Mouse (Mus musculus): ENCODE measurements around the gene Gga3. TPM values are rescaled to one million over a fixed set of nuclear protein-coding genes. Genes with fewer than 3 reads are reported as not detected.
"Not testable (repeated sequence)": the region's sequence is repeated elsewhere in the genome, so short reads cannot be mapped to it uniquely, and the experiment has no call there.

Gga3 gene
- 10 to 100 TPM; 48.1 to 49.1 TPM for total RNA-seq (2021)
- long read RNA-seq, partial matches to known transcripts: 6 of 15 reads
- long read RNA-seq, other reads (novel, unspliced or antisense): 6 of 15 reads

DNA sequence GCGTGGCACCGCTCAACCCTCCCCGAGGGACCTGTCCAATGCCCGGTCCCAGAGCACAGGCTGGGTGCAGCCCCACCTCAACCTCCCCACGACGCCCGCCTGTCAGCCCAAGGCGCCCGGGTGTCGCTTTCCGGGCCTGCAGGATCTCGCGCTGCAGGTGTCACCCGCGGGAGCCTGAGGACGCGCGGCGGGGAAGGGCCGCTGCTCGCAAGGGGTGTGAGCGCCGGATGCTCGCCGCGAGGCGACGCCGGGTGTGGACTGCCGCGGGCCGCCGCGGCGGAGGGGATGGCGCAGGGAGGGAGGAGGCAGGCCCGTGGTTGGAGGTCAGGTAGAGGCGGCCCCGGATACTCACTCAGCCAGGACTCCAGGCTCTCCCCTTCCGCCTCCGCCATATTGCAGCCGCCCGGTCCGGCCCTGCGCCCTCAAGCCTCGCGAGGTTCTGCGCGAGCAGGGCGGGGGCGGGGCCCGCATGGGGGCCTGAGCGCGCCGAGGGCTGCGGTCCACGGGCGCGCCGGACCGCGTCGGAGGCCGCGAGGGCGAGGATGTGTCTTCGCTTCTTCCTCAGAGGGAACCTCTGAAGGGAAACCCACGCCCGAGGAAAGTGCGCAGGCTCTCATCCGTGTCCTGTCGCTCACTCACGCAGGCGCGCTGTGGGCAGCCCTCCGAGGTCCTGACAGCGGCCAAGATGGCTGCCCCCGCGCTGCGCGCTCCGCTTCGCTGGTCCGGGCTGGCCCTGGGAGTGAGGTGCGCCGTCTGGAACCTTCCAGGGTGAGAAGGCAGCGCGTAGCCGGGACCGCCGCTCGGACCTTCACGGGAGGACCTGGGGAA, at the start of gene Gga3, which contains the start of gene Mrps7:
Gene Gga3, minus strand, starts transcription at position 576 of the 828 bp plus-strand sequence.
Gene Mrps7, plus strand, starts transcription at position 450 of the 828 bp plus-strand sequence.
- peak; percentile 89 to 93 for DNase-seq (ENCODE audit: low spot score in 2 of 2)

DNA sequence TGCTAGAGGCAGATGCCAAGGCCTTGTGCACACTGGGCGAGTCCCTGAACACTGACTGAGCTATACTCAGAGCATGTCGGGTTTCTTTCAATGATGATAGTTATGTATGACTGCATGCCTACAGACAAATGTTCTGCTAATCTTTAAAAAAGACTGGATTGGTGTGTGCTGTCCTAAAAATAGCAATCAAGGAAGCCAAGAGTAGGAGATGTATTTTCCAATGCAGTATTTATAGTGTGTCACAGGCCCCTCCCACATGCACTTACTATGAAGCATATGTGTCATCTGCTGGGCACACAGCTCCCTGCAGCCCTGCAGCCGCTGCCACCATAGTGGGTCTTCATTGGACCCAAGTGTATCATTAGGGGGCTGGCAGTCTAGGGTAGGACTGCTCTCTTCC, 49.3 kb upstream of the Gga3 start:
- DNase-seq (ENCODE audit: low spot score in 2 of 2): no peak

DNA sequence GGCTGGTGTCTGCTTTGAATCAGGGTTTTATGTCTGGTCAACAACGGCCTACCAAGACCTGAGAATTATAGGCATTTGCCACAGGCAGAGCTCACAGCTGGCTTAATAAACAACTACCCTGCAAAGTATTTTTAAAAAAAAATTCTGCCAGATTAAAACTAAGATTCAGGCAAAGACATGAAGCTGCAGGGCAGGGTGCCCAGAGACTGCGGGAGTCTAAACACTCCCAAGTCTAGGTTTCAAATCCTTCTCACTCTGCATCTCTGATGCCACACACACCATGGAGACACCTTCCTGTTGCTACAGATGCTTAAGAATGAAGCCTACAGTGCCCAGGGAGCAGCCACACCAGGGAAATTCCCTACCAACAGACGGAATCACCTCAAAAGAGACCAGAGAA, 47.8 kb upstream of the Gga3 start:
- no peak for DNase-seq (ENCODE audit: low spot score in 2 of 2)

DNA sequence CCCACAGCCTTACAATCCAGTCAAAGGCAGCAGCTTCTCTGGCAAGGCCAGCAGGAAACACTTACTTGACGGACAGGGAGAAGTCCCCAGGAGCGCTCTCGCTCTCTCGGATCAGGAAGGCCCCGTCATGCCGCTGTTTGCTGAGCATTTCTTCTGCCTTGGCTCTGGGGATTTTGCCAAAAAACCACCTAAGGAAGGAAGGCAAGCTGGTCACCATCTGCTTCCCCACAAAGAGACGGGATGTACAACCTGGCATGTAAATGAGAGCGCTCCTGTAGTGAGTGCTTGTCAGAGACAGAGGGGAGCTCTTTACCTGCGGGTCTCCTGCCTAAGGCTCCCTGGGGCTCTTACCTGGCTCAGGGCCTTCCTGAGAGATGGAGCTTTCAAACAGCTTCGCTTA, 45.9 kb upstream of the Gga3 start:
- peak in 1 of 2 experiments; percentile 35 for DNase-seq (ENCODE audit: low spot score in 2 of 2)

DNA sequence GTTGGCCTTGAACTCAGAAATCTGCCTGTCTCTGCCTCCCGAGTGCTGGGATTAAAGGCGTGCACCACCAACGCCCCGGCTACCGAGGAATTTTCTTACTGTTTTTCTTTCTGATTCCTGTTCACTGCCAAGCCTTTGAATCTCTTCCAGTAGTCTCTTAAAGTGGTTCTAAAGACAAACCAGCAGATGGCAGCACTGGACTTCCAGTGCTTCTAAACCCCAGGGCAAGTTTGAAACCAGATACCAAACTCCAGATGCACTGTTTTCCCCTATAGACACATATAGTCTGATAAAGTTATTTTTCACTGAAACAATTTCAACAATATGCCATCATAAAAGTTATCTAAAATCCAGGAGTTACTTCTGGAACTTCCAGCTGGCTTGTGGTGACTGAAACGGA, 43.6 kb upstream of the Gga3 start:
- DNase-seq (ENCODE audit: low spot score in 2 of 2): peak; percentile 58 to 68

DNA sequence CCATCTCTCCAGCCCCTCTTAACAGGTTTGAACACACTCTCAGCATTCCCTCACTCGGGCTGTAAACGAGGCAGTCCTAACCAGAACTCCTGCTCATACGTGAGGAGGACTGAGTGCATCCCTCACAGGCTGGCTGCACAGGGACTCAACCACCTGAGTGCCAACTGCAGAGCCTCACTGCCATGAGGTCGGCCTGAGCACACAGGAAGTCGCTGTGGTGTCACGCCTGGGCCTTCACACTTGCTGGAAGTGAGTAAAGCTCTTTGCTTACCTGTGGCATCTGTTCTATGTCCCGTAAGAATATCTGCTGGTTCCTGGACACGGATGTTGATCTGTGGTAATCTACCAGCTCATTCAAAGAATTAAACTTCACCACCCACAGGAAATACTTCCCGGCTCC, 42.6 kb upstream of the Gga3 start:
- no peak for DNase-seq (ENCODE audit: low spot score in 2 of 2)

DNA sequence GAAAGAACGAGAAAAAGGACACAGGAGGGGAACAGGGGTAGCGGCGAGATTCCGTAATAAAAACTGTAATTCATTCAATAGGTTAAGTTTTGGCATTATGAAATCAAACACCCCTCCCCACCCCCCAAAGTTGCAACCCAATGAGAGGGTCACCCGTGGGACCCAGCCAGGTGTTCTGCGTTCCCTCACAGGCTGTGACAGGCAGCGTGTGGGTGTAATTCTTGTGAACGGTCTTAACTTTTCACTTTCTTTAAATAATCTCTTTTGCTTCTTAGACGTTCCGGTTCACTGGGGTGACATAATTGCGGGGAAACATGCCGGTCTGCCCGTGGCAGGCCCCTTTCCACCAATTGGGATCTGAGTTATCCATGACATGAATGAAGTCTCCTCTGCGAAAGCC, 41.6 kb upstream of the Gga3 start:
- DNase-seq (ENCODE audit: low spot score in 2 of 2): not testable (repeated sequence)

DNA sequence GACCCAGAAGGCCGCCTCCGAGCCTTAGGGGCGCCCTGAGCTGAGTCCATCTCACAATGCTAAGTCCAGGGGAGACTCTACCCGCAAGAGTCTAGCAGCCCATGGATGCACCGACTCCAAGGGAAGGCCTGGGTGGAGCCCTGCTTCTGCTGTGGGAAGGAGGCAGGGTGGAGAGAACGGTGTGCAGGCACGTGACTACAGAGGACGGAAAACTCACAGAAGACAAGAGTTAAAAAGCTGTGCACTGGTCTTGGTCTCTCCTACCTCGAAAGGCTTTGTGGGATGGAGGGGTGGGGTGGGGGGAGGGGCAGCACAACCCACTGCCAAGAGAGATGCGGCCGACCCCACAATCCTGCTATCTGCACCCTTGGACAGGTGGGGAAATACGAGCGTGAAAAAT, 40.5 kb upstream of the Gga3 start:
- no peak for DNase-seq (ENCODE audit: low spot score in 2 of 2)

DNA sequence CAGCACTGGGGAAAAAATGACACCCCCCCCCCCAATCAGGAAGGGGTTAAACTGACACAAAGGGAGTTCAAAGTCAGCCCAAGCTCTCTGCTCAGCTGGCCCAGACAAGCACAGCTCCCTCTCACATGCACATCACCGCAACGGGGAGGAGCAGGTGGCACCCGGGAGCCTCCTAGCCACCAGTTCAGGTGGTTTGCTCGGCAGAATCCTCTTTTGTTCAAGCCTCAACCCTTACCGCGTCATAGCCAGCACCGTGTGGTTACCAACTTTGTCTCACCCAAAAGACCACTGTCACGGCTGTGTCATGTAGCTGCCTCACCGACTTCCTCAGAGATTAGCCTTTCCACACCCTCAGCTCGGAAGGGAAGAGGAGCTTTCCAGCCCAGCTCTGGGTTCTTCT, 39.4 kb upstream of the Gga3 start:
- no peak for DNase-seq (ENCODE audit: low spot score in 2 of 2)

DNA sequence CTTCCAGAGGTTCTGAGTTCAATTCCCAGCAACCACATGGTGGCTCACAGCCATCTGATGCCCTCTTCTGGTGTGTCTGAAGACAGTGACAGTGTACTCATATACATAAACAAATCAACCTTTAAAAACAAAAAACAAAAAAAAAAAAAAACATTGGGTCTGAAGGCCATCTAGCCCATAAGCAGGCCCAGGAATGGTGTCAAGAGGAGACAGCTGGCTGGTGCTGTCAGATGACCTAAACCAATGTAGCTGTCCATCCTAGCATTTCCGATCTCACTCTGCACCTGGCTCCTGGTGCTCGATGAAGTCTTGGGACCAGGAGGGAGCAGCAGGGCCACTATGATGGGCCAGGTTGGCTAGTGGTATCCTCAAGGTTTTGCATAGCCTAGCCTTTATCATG, 38.9 kb upstream of the Gga3 start:
- DNase-seq (ENCODE audit: low spot score in 2 of 2): no peak

DNA sequence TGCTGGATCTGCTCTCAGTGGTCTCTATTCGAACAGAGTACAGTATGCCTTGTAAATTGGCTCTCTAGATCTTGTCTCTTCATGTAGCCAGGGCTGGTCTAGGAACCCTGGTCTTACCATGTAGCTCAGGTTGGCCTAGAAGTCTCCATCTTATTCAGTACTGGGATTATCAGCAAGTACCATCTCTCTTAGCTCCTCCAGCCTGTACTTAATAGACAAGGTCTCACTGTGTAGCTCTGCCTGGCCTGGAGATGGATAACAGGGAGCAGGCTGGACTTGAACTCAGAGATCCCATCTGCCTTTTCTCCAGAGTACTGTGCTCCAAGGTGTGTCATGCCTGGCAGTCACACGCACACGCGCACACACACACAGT, 37.8 kb upstream of the Gga3 start:
- no peak for DNase-seq (ENCODE audit: low spot score in 2 of 2)

DNA sequence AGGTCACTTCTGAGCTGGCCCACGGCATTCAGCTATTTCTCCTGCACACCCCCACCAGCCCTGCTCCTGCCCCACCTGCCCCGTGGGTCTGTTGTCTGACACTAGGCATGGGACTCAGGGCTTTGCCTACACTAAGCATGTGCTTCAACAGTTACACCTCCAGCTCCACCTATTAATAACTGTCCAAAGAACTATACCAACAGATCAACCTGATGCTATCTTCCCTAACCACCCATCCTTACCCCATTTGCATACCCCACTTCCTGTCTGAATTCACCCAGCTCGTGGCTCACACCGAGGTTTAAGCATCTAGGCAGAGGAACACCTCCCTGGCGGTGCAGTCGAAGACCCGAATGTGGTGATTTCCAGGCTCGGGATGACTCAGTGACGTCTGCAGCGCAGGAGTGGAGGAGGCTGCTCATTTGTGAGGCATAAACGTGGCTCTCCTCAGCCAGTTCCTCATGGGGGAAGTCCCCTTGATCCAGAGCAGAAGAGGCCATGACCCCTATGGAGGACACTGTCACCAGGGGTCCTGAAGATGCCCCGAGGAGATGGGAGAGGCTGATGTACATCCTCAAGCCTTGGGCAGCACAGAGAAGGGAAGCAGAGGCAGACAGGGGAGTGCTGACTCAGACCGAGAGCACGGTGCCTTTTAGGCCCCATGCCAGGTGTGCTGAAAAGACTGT, 37.3 kb upstream of the Gga3 start:
- DNase-seq (ENCODE audit: low spot score in 2 of 2): no peak

DNA sequence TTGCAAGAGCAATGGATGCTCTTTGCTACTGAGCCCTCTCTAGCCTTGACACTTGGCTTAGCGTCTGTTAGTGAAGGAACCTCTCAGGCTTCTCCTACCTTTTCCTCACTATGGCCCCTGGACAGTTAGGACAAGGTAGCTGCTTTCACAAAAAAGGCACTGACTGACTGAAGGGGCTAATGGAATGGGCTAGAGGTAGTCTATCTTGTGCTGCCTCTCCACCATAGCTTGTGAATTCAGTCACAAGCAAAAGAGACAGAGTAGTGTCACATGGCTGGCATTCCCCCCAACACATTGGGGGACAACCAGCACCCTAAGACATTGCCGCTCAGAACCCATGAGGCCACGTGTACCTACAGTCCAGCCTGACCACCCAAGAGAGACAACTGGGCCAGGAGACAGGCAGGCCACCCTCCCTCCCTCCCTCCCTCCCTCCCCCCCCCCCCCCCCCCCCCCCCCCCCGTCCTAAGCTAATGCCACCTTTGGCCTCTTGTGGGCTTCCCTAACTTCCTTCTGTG, 36.5 kb upstream of the Gga3 start:
- DNase-seq (ENCODE audit: low spot score in 2 of 2): no peak

DNA sequence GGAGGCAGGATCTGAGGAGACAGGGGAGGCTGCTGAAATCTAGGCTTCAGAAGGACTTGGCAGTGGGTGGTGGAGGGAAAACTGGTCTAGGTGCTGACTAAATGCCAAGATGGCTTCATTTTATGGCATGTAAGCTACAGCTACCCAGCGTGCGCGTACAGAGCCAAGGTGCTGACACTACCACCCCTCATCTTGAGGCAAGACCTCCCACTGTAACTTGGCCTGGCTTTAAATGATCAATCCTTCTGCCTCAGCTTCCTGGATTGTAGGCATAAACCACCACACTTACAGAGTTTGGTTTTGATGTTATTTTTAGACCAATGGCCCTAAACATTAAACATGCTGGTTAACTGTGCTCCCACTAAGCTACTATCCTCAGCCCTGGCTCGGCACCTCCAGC, 35.7 kb upstream of the Gga3 start:
- no peak for DNase-seq (ENCODE audit: low spot score in 2 of 2)

DNA sequence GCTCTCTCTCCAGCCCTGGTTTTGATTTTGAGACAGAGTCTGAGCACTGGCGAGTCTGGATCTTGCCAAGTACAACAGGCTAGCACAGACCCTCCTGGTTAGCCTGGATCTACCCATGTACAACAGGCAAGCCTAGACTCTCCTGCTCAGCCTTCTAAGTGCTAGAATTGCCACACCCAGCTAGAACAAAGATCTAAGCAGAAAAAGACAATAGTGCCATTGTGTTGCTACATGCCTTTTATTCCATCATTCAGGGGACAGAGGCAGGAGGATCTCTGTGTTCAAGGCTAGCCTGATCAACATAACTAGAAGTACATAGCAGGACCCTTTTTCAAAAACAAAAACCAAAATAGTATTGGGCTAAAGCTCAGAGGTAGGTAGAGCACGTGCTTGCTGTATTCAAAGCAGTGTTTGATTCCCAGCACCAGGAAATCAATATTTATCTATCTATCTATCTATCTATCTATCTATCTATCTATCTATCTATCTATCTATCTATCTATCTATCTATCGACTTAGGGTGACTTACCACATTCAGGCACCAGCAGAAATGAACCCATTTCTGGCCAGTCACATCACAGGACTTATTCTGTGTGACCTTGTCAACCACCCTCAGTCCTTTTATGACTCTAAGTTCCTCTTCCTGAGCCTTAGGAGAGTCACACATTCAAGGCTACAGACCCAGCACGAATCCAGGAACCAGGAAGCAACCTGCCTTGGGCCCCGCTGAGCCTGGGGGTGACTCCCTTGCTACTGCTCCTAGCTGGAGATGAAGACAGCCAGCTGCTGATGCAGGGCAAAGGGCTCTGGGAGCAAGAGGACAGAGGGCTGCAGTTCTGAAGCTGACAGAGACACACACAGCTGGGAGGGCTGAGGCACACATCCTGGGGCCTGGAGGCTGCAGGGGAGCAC, 34.9 kb upstream of the Gga3 start:
- DNase-seq (ENCODE audit: low spot score in 2 of 2): no peak

DNA sequence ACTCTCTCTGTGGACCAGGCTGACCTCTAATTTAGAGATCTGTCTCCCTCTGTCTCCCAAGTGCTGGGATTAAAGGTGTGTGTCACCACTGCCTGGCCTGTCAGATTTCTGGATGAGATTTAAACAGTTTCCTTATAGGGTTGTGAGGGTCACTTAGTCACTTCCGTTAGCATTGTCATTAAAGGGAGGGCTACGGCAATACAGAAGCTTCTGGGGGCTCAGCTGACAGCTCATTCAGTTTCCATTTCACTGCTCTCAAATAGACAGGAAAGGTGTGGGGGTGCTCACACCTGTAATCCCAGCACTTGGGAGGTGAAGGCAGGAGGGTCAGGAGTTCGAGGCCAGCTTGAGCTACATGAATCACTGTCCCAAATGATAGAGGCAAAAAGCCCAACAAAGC, 33.1 kb upstream of the Gga3 start:
- DNase-seq (ENCODE audit: low spot score in 2 of 2): no peak

DNA sequence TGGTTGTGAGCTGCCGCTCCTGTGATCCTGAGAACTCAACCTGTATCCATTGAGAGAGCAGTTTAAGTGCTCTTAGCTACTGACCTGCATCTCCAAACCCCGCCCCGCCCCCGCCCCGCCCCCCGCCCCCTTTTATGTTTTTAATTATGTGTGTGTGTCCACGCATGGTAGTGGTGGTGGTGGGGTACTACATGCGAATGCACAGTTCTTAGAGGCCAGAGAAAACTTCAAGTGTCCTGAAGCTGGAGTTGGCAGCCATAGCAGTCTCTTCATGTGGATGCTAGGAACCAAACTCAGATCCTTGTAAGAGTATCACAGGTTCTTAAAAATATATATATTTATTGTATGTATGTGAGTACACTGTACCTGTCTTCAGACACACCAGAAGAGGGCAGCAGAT, 31.6 kb upstream of the Gga3 start:
- DNase-seq (ENCODE audit: low spot score in 2 of 2): no peak

DNA sequence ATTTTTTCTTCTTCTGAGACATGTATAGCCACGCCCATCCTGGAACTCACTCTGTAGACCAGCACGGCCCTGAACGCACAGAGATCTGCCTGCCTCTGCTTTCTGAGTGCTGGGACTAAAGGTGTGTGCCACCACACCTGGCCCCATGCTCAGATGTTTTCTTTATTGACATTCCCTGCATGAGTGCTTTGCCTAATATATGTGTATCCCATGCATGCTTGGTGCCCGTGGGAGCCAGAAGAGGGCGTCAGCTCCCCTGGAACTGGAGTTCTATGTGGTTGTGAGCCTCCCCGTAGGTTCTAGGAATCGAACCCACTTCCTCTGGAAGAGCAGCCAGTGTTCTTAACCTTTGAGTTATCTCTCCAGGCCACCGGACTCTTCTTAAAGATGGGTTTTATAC, 31.2 kb upstream of the Gga3 start:
- no peak for DNase-seq (ENCODE audit: low spot score in 2 of 2)

DNA sequence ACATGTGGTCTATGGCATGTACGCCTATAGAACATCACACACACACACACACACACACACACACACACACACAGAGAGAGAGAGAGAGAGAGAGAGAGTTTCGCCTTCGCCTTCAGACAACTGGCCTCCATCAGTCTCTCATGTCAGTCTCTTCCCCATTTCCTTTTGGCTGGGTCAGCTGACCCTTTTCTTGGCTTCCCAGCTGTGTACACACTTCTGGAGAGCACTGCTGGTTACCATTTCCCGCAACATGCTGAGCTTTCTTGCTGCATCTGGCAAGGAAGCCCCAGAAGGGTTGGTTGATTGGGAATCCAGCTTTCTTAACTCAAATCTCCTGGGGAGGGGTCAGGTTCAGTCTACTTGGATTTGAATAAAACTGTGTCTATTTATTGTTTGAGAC, 30.3 kb upstream of the Gga3 start:
- no peak for DNase-seq (ENCODE audit: low spot score in 2 of 2)

DNA sequence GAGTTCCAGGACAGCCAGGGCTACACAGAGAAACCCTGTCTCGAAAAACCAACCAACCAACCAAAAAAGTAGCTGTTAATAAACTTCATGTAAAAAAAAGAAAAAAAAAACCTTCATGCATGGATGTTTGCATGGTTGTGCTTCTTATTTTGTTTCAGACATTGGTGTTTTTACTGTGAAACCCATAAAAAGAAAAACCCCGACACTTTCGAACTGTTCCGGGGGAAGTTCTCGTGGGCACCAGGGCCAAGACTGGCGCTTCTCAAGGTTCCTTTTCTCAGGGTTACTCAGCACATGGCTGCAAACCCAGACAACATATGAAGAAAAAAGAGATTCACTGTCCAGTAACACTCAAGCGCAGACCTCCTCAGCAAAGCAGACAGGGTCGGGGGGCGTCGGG, 29.0 kb upstream of the Gga3 start:
- no peak for DNase-seq (ENCODE audit: low spot score in 2 of 2)

DNA sequence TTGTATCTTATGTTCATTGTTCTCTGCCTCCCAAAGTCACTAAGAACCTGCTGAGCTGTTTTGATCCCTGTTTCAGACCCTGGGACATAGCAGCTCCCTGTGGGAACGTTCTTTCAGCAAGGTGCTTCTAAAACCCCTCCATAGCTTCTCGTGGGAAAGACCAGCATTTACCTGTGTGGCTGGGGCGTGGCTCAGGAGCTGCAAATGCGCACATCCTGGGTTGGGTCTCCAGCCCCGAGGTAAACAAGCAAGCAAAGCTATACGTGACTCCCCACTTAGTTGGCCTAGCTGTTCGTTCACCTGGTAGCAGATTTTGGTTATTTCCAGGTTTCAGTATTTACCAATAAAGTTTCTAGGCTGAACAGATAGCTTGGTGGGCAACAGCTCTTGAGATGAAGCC, 28.4 kb upstream of the Gga3 start:
- no peak for DNase-seq (ENCODE audit: low spot score in 2 of 2)
